Comparison of ENCODE assay signal across 28 mouse cellular contexts in the genomic region with DNA sequence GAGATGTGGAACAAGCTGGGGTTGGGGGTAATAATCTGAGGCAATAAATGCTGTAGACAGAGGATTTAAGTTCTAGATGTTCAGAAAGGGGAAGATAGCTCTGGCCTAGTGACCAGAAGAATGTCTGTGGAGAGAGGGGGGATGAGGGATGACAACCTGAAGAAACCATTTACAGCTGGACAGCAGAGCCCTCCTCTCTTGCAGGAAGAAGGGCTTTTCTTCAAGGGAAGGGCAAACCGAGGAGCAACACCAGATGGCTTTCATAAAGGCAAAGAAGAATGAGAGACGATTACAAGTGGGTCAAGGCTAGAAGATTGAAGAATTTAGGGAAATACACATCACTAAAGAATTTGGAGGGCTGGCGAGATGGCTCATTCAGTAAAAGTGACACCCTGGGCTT. TPM values are rescaled to one million over a fixed set of nuclear protein-coding genes. Genes with fewer than 3 reads are reported as not detected.
DNase-seq lines count a peak whose midpoint lies in the region; ATAC-seq and TF ChIP-seq lines count a peak whose summit lies in the region.
"Had no signal": no experiment of that assay in that cellular context is flagged by ENCODE, and none has a peak within 500 bp of the region (broad histone marks: within the 10 kb centered on the region; RNA-seq: fewer than 3 reads in every experiment).

No protein-coding gene starts in this region.

- H3K4me3 ChIP-seq in kidney, embryonic 15.5 days (replicated peaks): no peak overlapping the region
- no peak overlapping the region for H3K4me3 ChIP-seq in kidney, adult 2 months (ENCODE audit: insufficient read depth, low read depth, low read length)
- H3K4me3 ChIP-seq in midbrain, embryonic 11.5 days (ENCODE audit: low read depth, low read length): no peak overlapping the region
- H3K4me3 ChIP-seq: embryonic facial prominence, embryonic 10.5 days; embryonic facial prominence, embryonic 13.5 days; forebrain, embryonic 10.5 days; forebrain, embryonic 13.5 days; hindbrain, embryonic 12.5 days had no signal

- no peaks in the 10 kb centered on the region for H3K9me3 ChIP-seq in kidney, embryonic 15.5 days (replicated peaks)
- H3K9me3 ChIP-seq in midbrain, embryonic 11.5 days (ENCODE audit: control insufficient read depth, low read length): no peaks in the 10 kb centered on the region
- H3K9me3 ChIP-seq: embryonic facial prominence, embryonic 10.5 days; embryonic facial prominence, embryonic 13.5 days; forebrain, embryonic 10.5 days; forebrain, embryonic 13.5 days; G1E; hindbrain, embryonic 12.5 days had no signal

- DNase-seq in adrenal gland, adult 2 months: peak; percentile 9
- no peak for DNase-seq in adrenal gland, postnatal 36 days
- DNase-seq in kidney, adult 2 months: no peak
- peak; percentile 25 for DNase-seq in kidney, postnatal 10 days
- DNase-seq in kidney, postnatal 14 days: no peak
- DNase-seq in midbrain, embryonic 11.5 days (ENCODE audit: low spot score, missing footprints): no peak
- DNase-seq: adrenal gland, postnatal 14 days; B cell, adult 2 months; cerebellum, adult 11-12 months; cerebellum, adult 8-10 months; cerebellum, postnatal 10 days; cerebellum, postnatal 36 days; embryo, embryonic 11 days; gastrocnemius, postnatal 10 days; gastrocnemius, postnatal 36 days had no signal

- 0 out of 2 replicates have a peak overlapping the region, but pooled peaks have one; percentile 18 for H3K27ac ChIP-seq in kidney, embryonic 15.5 days
- no peak overlapping the region for H3K27ac ChIP-seq in kidney, adult 2 months (ENCODE audit: insufficient read depth, low read depth, low read length)
- no peak overlapping the region for H3K27ac ChIP-seq in midbrain, embryonic 11.5 days (ENCODE audit: low read depth, low read length)
- H3K27ac ChIP-seq: embryonic facial prominence, embryonic 10.5 days; embryonic facial prominence, embryonic 13.5 days; forebrain, embryonic 10.5 days; forebrain, embryonic 13.5 days; hindbrain, embryonic 12.5 days had no signal

- no peak for TF ChIP-seq POLR2A in kidney, adult 2 months (IDR thresholded peaks at IDR 0.05; ENCODE audit: low read depth, low read length)

- peaks cover 15% of the 10 kb centered on the region for H3K4me1 ChIP-seq in kidney, embryonic 15.5 days
- no peaks in the 10 kb centered on the region for H3K4me1 ChIP-seq in kidney, adult 2 months (ENCODE audit: control insufficient read depth, insufficient read depth, low read length)
- no peaks in the 10 kb centered on the region for H3K4me1 ChIP-seq in midbrain, embryonic 11.5 days (ENCODE audit: control insufficient read depth, insufficient read depth, low read length)
- H3K4me1 ChIP-seq: forebrain, embryonic 13.5 days had no signal

- no peak overlapping the region for H3K4me2 ChIP-seq in kidney, embryonic 15.5 days
- no peak overlapping the region for H3K4me2 ChIP-seq in midbrain, embryonic 11.5 days
- H3K4me2 ChIP-seq: embryonic facial prominence, embryonic 13.5 days; forebrain, embryonic 13.5 days; heart, embryonic 11.5 days; hindbrain, embryonic 12.5 days had no signal

- ATAC-seq in kidney, embryonic 15.5 days (replicated peaks; ENCODE audit: low FRiP score): 0 out of 2 replicates have a peak, but pooled peaks have one; percentile 58
- no peak for ATAC-seq in midbrain, embryonic 11.5 days (ENCODE audit: low FRiP score)
- ATAC-seq: hindbrain, embryonic 16.5 days; Patski had no signal

- H3K36me3 ChIP-seq in kidney, embryonic 15.5 days: no peaks in the 10 kb centered on the region
- no peaks in the 10 kb centered on the region for H3K36me3 ChIP-seq in kidney, adult 2 months (ENCODE audit: control insufficient read depth, insufficient read depth, low read length)
- H3K36me3 ChIP-seq in midbrain, embryonic 11.5 days (ENCODE audit: control insufficient read depth, insufficient read depth, low read length): no peaks in the 10 kb centered on the region
- H3K36me3 ChIP-seq: embryonic facial prominence, embryonic 10.5 days; embryonic facial prominence, embryonic 13.5 days; forebrain, embryonic 10.5 days; G1E; hindbrain, embryonic 12.5 days had no signal

- 55% methylated on average over 3 of the region's 3 CpGs for WGBS in kidney, embryonic 15.5 days
- 77% methylated on average over 3 of the region's 3 CpGs for whole genome bisulfite sequencing in kidney, adult 2 months
- WGBS in midbrain, embryonic 11.5 days: 68% methylated on average over 3 of the region's 3 CpGs

- H3K9ac ChIP-seq in kidney, embryonic 15.5 days: no peak overlapping the region
- H3K9ac ChIP-seq in midbrain, embryonic 11.5 days (ENCODE audit: low read length): no peak overlapping the region
- H3K9ac ChIP-seq: embryonic facial prominence, embryonic 13.5 days; forebrain, embryonic 13.5 days; hindbrain, embryonic 12.5 days had no signal

- no peak for TF ChIP-seq CTCF in kidney, adult 2 months (conservative IDR thresholded peaks at IDR 0.05; ENCODE audit: insufficient read depth, insufficient read length, low read depth, low read length)

- no peaks in the 10 kb centered on the region for H3K27me3 ChIP-seq in kidney, embryonic 15.5 days
- H3K27me3 ChIP-seq in kidney, adult 2 months (replicated peaks; ENCODE audit: control insufficient read depth, insufficient read depth, low read length): no peaks in the 10 kb centered on the region
- H3K27me3 ChIP-seq in midbrain, embryonic 11.5 days (ENCODE audit: control insufficient read depth, insufficient read depth, low read length): no peaks in the 10 kb centered on the region
- H3K27me3 ChIP-seq: CH12.LX; embryonic facial prominence, embryonic 13.5 days; forebrain, embryonic 13.5 days; hindbrain, embryonic 12.5 days; Patski had no signal

RNA-seq across cellular contexts. Expression of a gene that starts 6.6 kb away (rescaled TPM):
- 10 to 100 TPM; 18.5 to 26.0 TPM for total RNA-seq in adrenal gland, adult 2 months (2021)
- polyA plus RNA-seq in adrenal gland, adult 2 months (2012; rRNA removed): 3.4 and 5.0 TPM in 2 replicates
- total RNA-seq in adrenal gland, postnatal 36 days (2021): 10 to 100 TPM; 45.1 to 84.3 TPM
- 13.4 and 16.4 TPM in 2 replicates for polyA plus RNA-seq in kidney, embryonic 15.5 days (2015; fragmentation: Nextera tagmentation; extraction: Ambion mirVana)
- polyA plus RNA-seq in kidney, adult 2 months (2012; rRNA removed): 6.5 and 6.7 TPM in 2 replicates
- 9.0 and 9.1 TPM in 2 replicates for polyA plus RNA-seq in midbrain, embryonic 11.5 days (2014; fragmentation: Nextera tagmentation; extraction: Ambion mirVana)
- polyA plus RNA-seq: G1E had no signal

RNA-seq across cellular contexts. Expression of a gene that starts 9.5 kb away (rescaled TPM):
- total RNA-seq in adrenal gland, adult 2 months (2021): not detected
- polyA plus RNA-seq in adrenal gland, adult 2 months (2012; rRNA removed): 0.33 TPM in 1 of 2 replicates, not detected in the other
- not detected for total RNA-seq in adrenal gland, postnatal 36 days (2021)
- polyA plus RNA-seq in kidney, embryonic 15.5 days (2015; fragmentation: Nextera tagmentation; extraction: Ambion mirVana): 0.19 and 0.42 TPM in 2 replicates
- polyA plus RNA-seq in kidney, adult 2 months (2012; rRNA removed): 0.05 and 0.06 TPM in 2 replicates
- 0.22 TPM in 1 of 2 replicates, not detected in the other for polyA plus RNA-seq in midbrain, embryonic 11.5 days (2014; fragmentation: Nextera tagmentation; extraction: Ambion mirVana)
- total RNA-seq: CH12.LX; G1E; granulocyte monocyte progenitor cell, adult 5-6 weeks; hematopoietic stem cell, adult 5-6 weeks had no signal
- polyA plus RNA-seq: forebrain, embryonic 13.5 days; G1E had no signal

Comparison
In these comparisons a context has a peak if more than half of its experiments do, and no peak if none do; other contexts are left out.
1. DNase-seq: peak in adrenal gland, adult 2 months (single experiment) and kidney, postnatal 10 days (single experiment); none in adrenal gland, postnatal 36 days (0 of 2), kidney, adult 2 months (single experiment), kidney, postnatal 14 days (single experiment) and midbrain, embryonic 11.5 days (single experiment).